Mouse (Mus musculus) thymus, adult 2 months (tissue): ENCODE results near the gene Mybpc3.

Experiments
- CTCF ChIP-seq: fragments of 200-500 bp; IDR thresholded peaks from 2 replicates; pipeline ENCODE4 v1.5.1; 2012; ENCODE audit warnings: mild to moderate bottlenecking, control low read depth, low read length, moderate library complexity, borderline replicate concordance; ENCODE audit not compliant: control insufficient read depth, poor library complexity, insufficient read depth; ENCODE audit errors: extremely low read depth
- POLR2A ChIP-seq: fragments of 200-500 bp; IDR thresholded peaks from 2 replicates; pipeline ENCODE4 v1.6.1; 2012; ENCODE audit warnings: mild to moderate bottlenecking, low read length, control low read depth, moderate library complexity; ENCODE audit not compliant: control insufficient read depth, poor library complexity, insufficient read depth; ENCODE audit errors: extremely low read depth

GRCm38 (mm10) chr2:91182016-91182404 is 64.1 kb downstream of the Mybpc3 start:
- TF ChIP-seq CTCF (no peak), POLR2A (no peak)
